Mouse (Mus musculus) T-helper 1 cell (primary cell): Measurements from ENCODE around the gene Ahcyl2.

Source experiments
- in situ Hi-C: fragments of 300-600 bp; cut with MboI, MseI; formaldehyde crosslinking; loops from one replicate; pipeline ENCODE4 v1.15.1; 2025; ENCODE audit warnings: high pct_unique_total_duplicates

Gene Ahcyl2

DNA sequence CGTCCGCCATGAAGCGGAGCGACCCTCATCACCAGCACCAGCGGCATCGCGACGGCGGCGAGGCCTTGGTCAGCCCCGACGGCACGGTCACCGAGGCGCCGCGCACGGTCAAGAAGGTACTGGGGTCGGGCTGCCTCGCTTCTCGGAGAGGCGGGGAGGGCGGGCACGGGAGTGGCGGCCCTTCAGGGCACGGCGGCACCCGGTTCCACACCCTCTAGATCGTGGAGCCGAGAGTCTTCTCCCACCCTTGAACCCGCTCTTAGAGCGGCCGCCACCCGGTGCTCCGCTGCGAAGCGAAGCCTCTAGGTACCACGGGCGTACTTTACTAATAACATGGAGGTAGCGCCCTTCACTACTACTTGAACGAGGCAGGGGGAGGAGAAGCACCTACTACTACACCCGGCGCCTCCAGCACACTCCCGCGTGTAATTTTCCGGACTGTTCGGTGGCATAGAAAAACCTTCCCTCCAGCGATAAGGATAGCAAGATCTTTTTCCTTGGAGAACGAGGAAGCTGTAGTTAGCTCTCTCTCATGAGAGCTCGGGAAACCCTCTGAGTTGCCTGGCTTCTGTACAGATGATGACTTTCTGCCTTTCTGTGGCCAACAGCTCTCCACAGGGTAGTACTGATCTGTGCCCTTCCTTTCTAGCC is 1.1 kb downstream of the Ahcyl2 start:
- in situ Hi-C loops, result loop anchor here (5.0 to 10.0 kb wide), 2 partner anchors 53 to 276 kb away; partner anchors contain the start of gene Nrf1

DNA sequence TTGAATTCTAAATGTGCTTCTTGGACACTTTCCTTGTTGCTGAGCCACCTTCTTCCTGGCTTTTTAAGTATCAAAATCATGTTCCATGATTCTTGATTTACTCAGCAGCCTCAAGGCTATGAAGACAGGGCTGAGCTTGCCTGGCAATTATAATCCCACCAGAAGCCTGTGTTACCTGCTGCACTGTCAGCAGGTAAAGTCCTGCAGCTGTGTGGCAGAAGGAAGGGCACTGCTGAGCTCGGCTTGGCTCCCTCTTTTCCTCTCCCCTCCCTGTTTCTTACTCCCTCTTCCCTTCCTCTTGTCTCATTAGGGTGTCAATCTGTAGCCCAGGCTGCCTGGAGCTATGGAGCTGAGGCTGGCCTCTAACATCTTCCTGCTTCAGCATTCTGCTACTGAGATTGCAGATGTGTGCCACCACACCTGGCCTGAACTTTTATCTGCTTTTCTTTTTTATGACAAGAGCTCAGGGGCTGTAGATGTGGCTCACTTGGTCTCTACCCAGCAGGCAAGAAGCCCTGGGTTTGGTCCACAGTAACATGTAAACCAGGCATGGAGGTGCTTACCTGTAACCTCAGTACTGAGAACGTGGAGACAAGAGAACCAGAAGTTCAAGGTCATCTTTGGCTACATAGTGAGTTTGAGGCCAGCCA is 3.0 kb downstream of the Ahcyl2 start:
- in situ Hi-C loops, result no loop called here

GRCm38 (mm10) chr6:29772236-29772635 is 4.4 kb downstream of the Ahcyl2 start:
- in situ Hi-C loops, result no loop called here

GRCm38 (mm10) chr6:29774161-29774560 is 6.3 kb downstream of the Ahcyl2 start:
- in situ Hi-C loops, result no loop called here

DNA sequence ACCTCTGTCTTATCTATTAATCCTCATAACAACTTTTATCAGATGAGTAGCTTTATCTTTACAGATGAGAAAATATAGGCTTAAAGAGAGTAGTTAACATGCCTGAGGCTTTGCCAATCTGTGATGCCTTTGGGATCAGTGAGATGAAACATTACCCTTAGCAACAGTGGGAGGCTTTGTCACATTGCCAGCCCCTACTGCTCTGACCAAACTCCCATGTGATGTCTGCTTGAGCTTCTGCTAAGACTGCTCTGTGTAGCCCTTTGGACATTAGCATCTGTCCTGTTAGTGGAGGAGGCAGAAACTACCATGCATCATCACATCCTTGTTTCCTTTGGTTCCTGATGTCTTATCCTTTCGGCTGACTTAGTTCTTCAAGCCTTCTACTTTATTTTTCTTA is 7.8 kb downstream of the Ahcyl2 start:
- in situ Hi-C loops, result no loop called here

- in situ Hi-C loops, result no loop called here
Observed at GRCm38 (mm10) chr6:29776542-29777237, 8.9 kb downstream of the Ahcyl2 start.

DNA sequence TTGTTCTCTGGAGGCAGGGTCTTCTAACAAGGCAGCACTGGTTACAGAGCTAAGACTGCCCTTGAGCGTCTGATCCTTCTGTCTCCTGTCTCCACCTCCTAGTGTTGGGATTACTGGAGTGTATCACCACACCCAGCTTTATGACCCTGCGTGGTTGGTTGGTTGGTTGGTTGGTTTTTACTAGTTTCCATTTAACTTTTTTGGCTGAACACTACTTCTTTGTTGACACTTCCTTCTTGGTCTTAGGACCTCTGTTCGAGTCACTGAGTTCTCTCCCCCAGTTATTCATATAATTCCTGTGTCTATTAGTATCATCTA is 9.4 kb downstream of the Ahcyl2 start:
- in situ Hi-C loops, result no loop called here

DNA sequence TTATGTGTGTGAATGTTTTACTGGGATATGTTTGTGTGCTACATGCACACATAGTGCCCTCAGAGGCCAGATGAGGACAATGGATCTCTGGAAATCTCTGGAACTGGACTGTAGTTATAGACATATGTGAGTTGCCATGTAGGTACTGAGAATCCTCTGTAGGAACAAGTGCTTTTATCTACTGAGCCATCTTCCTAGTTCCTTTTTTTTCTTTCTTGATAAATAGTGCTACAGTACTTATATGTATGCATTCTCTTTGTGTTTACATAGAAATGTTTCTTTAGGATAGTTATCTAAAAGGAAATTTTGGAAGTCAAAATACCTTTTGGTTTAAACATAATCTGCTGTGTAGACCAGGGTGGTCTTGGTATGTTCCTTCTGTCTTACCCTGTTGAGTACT is 12.3 kb downstream of the Ahcyl2 start:
- in situ Hi-C loops, result no loop called here

- in situ Hi-C loops, result no loop called here
Observed at GRCm38 (mm10) chr6:29780571-29780970, 12.8 kb downstream of the Ahcyl2 start.

DNA sequence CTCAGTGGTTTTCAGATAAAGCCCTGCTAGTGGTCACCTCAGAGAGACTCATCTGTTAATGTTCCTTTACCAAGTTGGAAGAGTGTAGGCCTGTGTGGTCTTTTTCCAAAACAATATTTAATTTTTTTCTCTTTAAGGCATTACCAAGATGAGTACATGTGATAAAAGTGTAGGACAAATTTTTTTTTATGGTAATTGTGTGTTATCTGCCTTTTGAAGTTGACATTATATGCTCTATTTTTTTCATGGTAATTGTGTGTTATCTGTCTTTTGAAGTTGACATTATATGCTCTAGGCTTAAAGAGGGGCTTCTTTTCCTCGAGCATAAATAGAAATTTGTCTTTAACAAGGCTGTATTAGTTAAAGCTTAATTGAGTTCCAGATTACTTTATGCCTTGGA is 14.4 kb downstream of the Ahcyl2 start:
- in situ Hi-C loops, result no loop called here

DNA sequence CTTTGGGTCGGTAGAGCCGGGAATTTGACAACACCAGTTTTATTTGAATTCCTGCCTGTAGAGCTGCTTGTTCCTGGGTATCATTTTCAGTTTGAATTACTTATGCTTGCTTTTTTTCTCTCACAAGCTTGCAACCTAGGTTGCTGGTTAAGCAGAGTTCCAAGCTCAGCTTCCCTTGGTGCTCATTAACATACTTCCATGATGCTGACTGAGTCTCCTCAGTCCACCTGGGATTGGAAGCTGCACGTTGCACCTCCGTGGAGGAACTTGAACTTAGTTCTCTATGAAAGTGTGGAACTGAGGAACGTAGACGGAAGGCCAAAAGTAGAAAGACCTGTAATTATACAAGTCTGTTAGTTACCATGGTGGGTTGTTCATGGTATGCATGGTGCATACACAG is 16.1 kb downstream of the Ahcyl2 start:
- in situ Hi-C loops, result no loop called here

GRCm38 (mm10) chr6:29784413-29785021 is 16.7 kb downstream of the Ahcyl2 start:
- in situ Hi-C loops, result no loop called here

DNA sequence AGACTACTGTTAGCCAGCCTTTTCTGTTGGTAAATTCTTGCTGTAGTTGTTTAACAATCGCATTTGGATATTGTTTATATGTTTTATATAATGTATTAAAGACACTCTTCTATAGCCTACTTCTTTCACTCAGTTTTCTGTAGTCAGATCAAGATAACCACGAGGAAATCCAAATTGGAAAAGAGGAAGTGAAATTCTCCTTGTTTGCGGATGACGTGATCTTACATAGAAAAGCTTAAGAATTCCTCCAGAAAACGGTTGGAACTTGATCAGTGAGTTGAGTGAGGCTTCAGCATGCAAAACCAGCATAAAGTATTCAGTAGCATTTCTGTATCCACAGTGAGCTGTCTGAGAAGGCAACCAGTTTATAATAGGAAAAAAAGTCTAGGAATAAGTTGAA is 17.9 kb downstream of the Ahcyl2 start:
- in situ Hi-C loops, result no loop called here

DNA sequence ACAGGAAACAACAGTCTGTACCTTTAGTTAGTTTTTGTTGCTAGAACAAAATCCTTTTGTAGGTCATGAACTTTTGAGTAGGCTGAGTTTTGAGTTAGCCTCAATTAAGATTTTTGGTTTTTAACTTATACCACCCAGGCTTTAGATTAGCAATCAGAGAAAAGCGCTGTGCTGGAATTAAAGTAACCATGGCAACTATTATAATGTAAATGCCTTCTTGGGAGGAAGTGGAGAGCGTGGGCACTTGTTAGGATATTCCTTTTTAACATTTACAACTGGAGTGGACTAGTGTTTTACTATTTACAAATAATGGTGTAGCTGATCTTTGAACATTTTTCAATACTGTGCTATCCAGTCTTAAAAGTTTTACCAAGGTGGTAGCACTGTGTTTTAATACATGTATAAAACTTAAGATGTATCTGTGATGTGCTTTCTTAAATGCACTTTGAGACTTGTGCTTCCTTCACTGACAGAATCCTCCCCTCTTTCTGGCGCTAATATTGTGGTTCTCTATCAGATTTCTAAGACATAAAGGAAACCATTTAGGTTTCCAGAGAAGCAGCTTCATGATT is 21.1 kb downstream of the Ahcyl2 start:
- in situ Hi-C loops, result no loop called here

DNA sequence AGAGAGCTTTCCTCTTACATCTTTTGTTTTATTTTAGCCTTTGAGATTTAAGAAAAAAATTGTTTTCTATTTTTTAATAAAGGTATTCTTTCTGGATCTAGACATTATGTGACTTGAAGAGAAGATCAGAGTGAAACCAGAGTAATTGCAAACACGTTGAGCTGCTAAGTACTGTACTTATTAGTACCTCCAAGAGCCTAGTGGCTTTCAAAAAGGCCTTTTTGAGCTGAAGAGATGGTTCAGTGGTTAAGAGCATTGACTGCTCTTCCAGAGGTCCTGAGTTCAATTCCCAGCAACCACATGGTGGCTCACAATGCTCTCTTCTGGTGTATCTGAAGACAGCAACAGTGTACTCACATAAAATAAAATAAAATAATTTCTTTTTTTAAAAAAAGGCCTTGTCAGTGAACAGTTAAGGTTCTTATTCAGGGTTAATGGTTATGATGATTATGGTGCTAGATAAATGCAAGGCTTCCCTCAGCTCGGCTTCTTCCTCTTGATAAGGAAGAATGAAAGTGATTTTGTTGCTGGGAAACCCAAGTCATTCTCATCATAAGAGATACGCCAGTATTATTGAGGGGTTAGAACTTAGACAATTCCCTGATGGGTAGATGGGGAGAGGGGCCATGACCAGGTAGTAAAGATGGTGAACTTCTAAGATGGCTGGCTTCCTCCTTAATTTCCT is 22.3 kb downstream of the Ahcyl2 start:
- in situ Hi-C loops, result no loop called here

- in situ Hi-C loops, result no loop called here
Observed at GRCm38 (mm10) chr6:29793520-29793919, 25.7 kb downstream of the Ahcyl2 start.

DNA sequence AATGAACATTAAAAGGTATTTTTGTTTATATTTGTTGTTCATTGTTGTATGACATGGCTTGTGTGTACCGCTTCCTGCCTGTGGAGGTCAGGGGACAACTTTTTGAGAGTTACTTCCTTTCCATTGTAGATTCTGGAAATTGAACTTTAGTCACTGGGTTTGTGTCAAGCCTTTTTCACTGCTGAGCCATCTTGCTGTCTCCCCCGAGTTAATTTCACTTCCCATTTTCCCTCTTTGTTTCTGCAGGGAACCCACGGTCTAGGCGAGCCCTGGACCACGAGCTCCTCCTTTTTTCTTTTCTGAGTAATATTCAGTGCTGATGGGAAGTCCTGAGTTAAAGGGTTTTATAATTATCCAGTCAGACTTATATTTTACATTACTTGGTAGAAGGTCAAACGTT is 26.8 kb downstream of the Ahcyl2 start:
- in situ Hi-C loops, result no loop called here

DNA sequence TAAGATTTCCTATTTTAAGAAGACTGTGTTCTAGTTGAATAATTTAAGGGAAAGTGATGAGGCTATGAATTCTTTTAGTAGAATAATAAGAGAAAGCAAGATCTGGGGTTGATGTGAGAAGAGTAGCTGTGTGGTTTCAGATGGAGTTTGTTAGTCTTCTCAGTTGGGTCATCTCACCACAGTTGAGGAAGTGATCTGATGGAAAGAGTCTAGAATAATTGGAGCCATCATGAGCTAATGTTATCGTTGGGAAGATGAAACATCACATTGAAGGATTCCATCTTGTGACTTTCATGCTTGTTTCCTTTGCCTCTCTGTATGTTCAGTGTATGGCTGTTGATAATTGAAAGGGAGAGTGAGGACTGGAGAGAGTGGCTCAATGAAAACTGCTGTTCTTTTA is 35.2 kb downstream of the Ahcyl2 start:
- in situ Hi-C loops, result no loop called here

- in situ Hi-C loops, result no loop called here
Observed at GRCm38 (mm10) chr6:29804006-29804405, 36.2 kb downstream of the Ahcyl2 start.

DNA sequence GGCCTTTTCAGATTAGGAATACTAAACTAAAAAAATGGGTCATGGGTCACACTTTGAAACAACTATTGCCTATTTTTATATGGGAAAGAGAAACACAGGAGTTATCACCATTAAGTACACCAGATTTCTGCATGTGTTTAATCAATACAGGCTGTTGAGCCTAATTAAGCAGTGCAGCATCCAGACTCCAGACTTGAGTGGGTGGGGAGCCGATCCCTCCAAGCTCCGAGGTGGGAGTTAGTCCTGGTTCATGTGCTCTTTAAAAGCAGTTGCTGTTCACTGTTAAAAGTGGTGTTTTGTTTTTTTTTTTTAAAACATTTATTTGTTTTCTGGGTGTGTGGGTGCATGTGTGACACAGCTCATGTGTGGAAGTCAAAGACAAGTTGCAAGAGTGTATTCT is 37.6 kb downstream of the Ahcyl2 start:
- in situ Hi-C loops, result no loop called here

DNA sequence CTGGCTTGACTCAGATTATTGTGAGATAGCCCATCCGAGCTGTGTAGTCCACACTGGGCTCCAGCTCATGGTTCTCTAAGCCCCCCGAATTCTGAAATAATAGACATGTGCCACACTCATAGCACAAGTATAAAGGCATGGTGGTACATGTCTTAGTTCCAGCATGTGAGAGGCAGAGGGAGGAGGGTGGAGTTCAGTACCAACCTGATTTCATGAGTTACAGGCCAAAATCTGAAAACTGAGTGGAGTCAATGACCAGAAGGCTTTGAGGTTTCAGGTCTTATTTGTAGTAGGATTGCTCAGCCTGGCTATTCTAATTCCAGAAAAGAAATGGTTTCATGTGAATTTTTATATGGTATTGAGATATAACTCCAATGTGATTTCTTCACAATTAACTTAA is 44.3 kb downstream of the Ahcyl2 start:
- in situ Hi-C loops, result no loop called here

- in situ Hi-C loops, result no loop called here
Observed at GRCm38 (mm10) chr6:29812651-29813050, 44.8 kb downstream of the Ahcyl2 start.
